Mouse (Mus musculus): Measurements from ENCODE around the gene Arhgap17. TPM values are rescaled to one million over a fixed set of nuclear protein-coding genes. Genes with fewer than 3 reads are reported as not detected.

Arhgap17 gene
- total RNA-seq, 2 experiments from 2014 or later = 33.8 to 95.5 TPM

Other genes starting within 250 kb of the Arhgap17 start
- gene Tnrc6a, start 246.0 kb downstream of the Arhgap17 start, total RNA-seq (2014; fragmentation: Nextera tagmentation) = 26.8 and 33.8 TPM in 2 replicates
- 24.9 and 31.8 TPM in 2 replicates for gene Tnrc6a, start 246.0 kb downstream of the Arhgap17 start, total RNA-seq (2017)
- 3.4 and 8.1 TPM in 2 replicates for gene Slc5a11, start 155.1 kb downstream of the Arhgap17 start, total RNA-seq (2014; fragmentation: Nextera tagmentation)
- gene Slc5a11, start 155.1 kb downstream of the Arhgap17 start, total RNA-seq (2017) = 1.0 and 21.1 TPM in 2 replicates
- gene Lcmt1, start 131 bp downstream of the Arhgap17 start, total RNA-seq (2014; fragmentation: Nextera tagmentation) = 36.7 and 44.7 TPM in 2 replicates
- gene Lcmt1, start 131 bp downstream of the Arhgap17 start, total RNA-seq (2017) = 37.2 and 54.8 TPM in 2 replicates
- gene Aqp8, start 92.4 kb upstream of the Arhgap17 start, total RNA-seq (2014; fragmentation: Nextera tagmentation) = not detected in 2 replicates
- not detected in 2 replicates for gene Aqp8, start 92.4 kb upstream of the Arhgap17 start, total RNA-seq (2017)
- 0.11 TPM in 1 of 2 replicates, not detected in the other for gene Zkscan2, start 130.5 kb upstream of the Arhgap17 start, total RNA-seq (2014; fragmentation: Nextera tagmentation)
- gene Zkscan2, start 130.5 kb upstream of the Arhgap17 start, total RNA-seq (2017) = not detected in 2 replicates

Data from granulocyte monocyte progenitor cell, adult 5-6 weeks (primary cell).